Mouse (Mus musculus): ENCODE data around the gene Slit3. TPM values are rescaled to one million over a fixed set of nuclear protein-coding genes. Genes with fewer than 3 reads are reported as not detected.

Gene Slit3
- total and polyA plus RNA-seq, 2 experiments from 2014 or later: 6.7 to 23.7 TPM

DNA sequence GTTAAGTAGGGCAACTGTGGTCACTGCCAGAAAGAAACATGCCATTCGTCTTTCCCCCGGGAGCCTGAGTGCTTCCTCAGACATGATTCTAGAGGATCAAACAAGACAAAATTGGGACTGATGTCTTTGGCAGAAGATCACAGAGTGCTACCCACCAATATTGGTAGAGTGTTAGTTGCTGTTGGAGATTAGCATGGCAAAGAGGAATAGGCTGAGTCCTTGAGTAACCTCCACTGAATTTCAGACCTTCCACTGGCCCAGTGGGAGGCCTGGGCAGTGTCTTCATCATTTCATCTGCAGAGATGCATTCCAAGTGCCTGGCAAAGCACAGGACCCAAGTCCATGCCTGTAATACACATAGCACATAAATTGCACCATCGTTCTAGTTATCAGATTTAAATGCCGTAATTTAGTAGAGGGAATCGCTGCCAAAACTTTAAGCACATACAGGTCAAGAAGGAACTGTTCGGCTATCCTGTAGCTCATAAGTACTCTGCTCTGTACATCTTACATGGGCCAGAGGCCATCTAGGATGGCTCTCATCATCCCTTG is 77.6 kb downstream of the Slit3 start:
- no peak for DNase-seq (ENCODE audit: low spot score)
- TF ChIP-seq EP300 (IDR thresholded peaks at IDR 0.05; ENCODE audit: low read depth) (no peak), CTCF (IDR thresholded peaks at IDR 0.05; ENCODE audit: low read depth) (no peak)
- Histone ChIP-seq H3K4me2 (ENCODE audit: low read depth, low read length) (no peak overlapping the region), H3K9me3 (replicated peaks; ENCODE audit: control insufficient read depth, low read length) (no peaks in the 10 kb centered on the region), H3K27ac (ENCODE audit: low read depth) (no peak overlapping the region), H3K9ac (replicated peaks; ENCODE audit: low read depth, low read length) (no peak overlapping the region), H3K4me3 (ENCODE audit: low read depth, low read length) (no peak overlapping the region), H3K36me3 (replicated peaks; ENCODE audit: control insufficient read depth, insufficient read depth, low read length) (no peaks in the 10 kb centered on the region), H3K27me3 (ENCODE audit: control insufficient read depth, insufficient read depth, low read length) (no peaks in the 10 kb centered on the region), H3K4me1 (ENCODE audit: control insufficient read depth, insufficient read depth) (no peaks in the 10 kb centered on the region)
- no peak for ATAC-seq (ENCODE audit: insufficient read depth, low read depth)
- 77% methylated on average over 6 of the region's 6 CpGs for WGBS

DNA sequence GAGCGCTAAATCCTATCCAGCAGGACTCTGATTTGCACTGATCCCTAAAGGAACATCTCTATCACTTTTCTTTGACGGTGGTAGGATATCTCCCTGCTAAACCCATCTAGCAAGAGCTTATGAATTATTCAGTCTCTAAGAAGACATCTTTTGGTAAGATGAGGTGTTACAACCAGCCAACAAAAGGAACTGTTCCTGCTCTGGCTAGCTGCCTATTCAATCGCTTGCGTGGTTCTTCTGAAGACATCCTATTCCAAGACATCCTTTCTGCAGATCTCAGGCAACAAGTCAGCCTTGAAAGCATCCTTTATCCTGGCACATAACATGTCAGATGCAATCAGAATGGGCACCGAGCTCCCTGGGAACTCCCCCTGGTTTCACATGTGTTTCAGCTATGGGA is 81.3 kb downstream of the Slit3 start:
- H3K4me3 ChIP-seq (ENCODE audit: low read depth, low read length): no peak overlapping the region
- H3K4me1 ChIP-seq (ENCODE audit: control insufficient read depth, insufficient read depth): no peaks in the 10 kb centered on the region
- TF ChIP-seq EP300 (IDR thresholded peaks at IDR 0.05; ENCODE audit: low read depth): no peak
- TF ChIP-seq CTCF (IDR thresholded peaks at IDR 0.05; ENCODE audit: low read depth): no peak
- DNase-seq (ENCODE audit: low spot score): no peak
- no peaks in the 10 kb centered on the region for H3K27me3 ChIP-seq (ENCODE audit: control insufficient read depth, insufficient read depth, low read length)
- H3K36me3 ChIP-seq (replicated peaks; ENCODE audit: control insufficient read depth, insufficient read depth, low read length): no peaks in the 10 kb centered on the region
- H3K9me3 ChIP-seq (replicated peaks; ENCODE audit: control insufficient read depth, low read length): no peaks in the 10 kb centered on the region
- no peak overlapping the region for H3K4me2 ChIP-seq (ENCODE audit: low read depth, low read length)
- H3K9ac ChIP-seq (replicated peaks; ENCODE audit: low read depth, low read length): no peak overlapping the region
- no peak for ATAC-seq (ENCODE audit: insufficient read depth, low read depth)
- WGBS: 77% methylated on average over 5 of the region's 5 CpGs
- H3K27ac ChIP-seq (ENCODE audit: low read depth): no peak overlapping the region

DNA sequence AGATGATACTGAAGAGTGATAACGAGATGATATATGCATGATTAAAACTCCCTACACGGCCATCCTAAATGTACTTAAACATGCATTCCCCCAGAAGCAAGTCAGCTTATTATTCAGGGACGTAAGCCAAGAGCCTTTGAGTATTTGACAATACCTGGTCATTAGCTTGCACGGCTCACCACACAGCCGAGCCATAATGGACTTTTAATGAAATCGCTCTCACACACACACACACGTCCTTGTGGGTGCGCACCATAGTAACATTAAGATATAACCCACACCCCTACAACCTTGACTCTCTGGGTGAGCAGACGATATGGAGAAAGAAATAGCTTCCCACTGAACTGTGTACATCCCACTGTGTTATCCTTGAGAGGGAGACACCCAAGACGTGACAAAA is 82.6 kb downstream of the Slit3 start:
- Histone ChIP-seq H3K4me2 (ENCODE audit: low read depth, low read length) (no peak overlapping the region), H3K9me3 (replicated peaks; ENCODE audit: control insufficient read depth, low read length) (no peaks in the 10 kb centered on the region), H3K9ac (replicated peaks; ENCODE audit: low read depth, low read length) (no peak overlapping the region), H3K36me3 (replicated peaks; ENCODE audit: control insufficient read depth, insufficient read depth, low read length) (no peaks in the 10 kb centered on the region), H3K27me3 (ENCODE audit: control insufficient read depth, insufficient read depth, low read length) (no peaks in the 10 kb centered on the region), H3K4me3 (ENCODE audit: low read depth, low read length) (no peak overlapping the region), H3K4me1 (ENCODE audit: control insufficient read depth, insufficient read depth) (no peaks in the 10 kb centered on the region), H3K27ac (ENCODE audit: low read depth) (no peak overlapping the region)
- 74% methylated on average over 10 of the region's 10 CpGs for WGBS
- DNase-seq (ENCODE audit: low spot score): no peak
- ATAC-seq (ENCODE audit: insufficient read depth, low read depth): no peak
- TF ChIP-seq CTCF (IDR thresholded peaks at IDR 0.05; ENCODE audit: low read depth): no peak

GRCm38 (mm10) chr11:35204084-35204483 is 83.1 kb downstream of the Slit3 start:
- TF ChIP-seq CTCF (IDR thresholded peaks at IDR 0.05; ENCODE audit: low read depth) (no peak), EP300 (IDR thresholded peaks at IDR 0.05; ENCODE audit: low read depth) (no peak)
- Histone ChIP-seq H3K27me3 (ENCODE audit: control insufficient read depth, insufficient read depth, low read length) (no peaks in the 10 kb centered on the region), H3K36me3 (replicated peaks; ENCODE audit: control insufficient read depth, insufficient read depth, low read length) (no peaks in the 10 kb centered on the region), H3K27ac (ENCODE audit: low read depth) (no peak overlapping the region), H3K4me3 (ENCODE audit: low read depth, low read length) (no peak overlapping the region), H3K4me1 (ENCODE audit: control insufficient read depth, insufficient read depth) (no peaks in the 10 kb centered on the region), H3K4me2 (ENCODE audit: low read depth, low read length) (no peak overlapping the region), H3K9ac (replicated peaks; ENCODE audit: low read depth, low read length) (no peak overlapping the region), H3K9me3 (replicated peaks; ENCODE audit: control insufficient read depth, low read length) (no peaks in the 10 kb centered on the region)
- DNase-seq (ENCODE audit: low spot score) (no peak), ATAC-seq (ENCODE audit: insufficient read depth, low read depth) (no peak)
- WGBS: 54% methylated on average over 9 of the region's 9 CpGs

GRCm38 (mm10) chr11:35210728-35211682 is 90.0 kb downstream of the Slit3 start:
- H3K27me3 ChIP-seq (ENCODE audit: control insufficient read depth, insufficient read depth, low read length): no peaks in the 10 kb centered on the region
- no peak for DNase-seq (ENCODE audit: low spot score)
- no peak overlapping the region for H3K9ac ChIP-seq (replicated peaks; ENCODE audit: low read depth, low read length)
- no peak overlapping the region for H3K4me2 ChIP-seq (ENCODE audit: low read depth, low read length)
- ATAC-seq (ENCODE audit: insufficient read depth, low read depth): no peak
- no peaks in the 10 kb centered on the region for H3K4me1 ChIP-seq (ENCODE audit: control insufficient read depth, insufficient read depth)
- no peak overlapping the region for H3K27ac ChIP-seq (ENCODE audit: low read depth)
- no peak overlapping the region for H3K4me3 ChIP-seq (ENCODE audit: low read depth, low read length)
- WGBS: 67% methylated on average over 14 of the region's 14 CpGs
- H3K9me3 ChIP-seq (replicated peaks; ENCODE audit: control insufficient read depth, low read length): no peaks in the 10 kb centered on the region
- no peaks in the 10 kb centered on the region for H3K36me3 ChIP-seq (replicated peaks; ENCODE audit: control insufficient read depth, insufficient read depth, low read length)
- TF ChIP-seq EP300 (IDR thresholded peaks at IDR 0.05; ENCODE audit: low read depth) (no peak), CTCF (IDR thresholded peaks at IDR 0.05; ENCODE audit: low read depth) (no peak)
